Mouse (Mus musculus): Measurements from ENCODE around the gene Zfp292. TPM values are rescaled to one million over a fixed set of nuclear protein-coding genes. Genes with fewer than 3 reads are reported as not detected.

The Zfp292 gene
- polyA plus RNA-seq, 1 experiment = 11.0 TPM

DNA sequence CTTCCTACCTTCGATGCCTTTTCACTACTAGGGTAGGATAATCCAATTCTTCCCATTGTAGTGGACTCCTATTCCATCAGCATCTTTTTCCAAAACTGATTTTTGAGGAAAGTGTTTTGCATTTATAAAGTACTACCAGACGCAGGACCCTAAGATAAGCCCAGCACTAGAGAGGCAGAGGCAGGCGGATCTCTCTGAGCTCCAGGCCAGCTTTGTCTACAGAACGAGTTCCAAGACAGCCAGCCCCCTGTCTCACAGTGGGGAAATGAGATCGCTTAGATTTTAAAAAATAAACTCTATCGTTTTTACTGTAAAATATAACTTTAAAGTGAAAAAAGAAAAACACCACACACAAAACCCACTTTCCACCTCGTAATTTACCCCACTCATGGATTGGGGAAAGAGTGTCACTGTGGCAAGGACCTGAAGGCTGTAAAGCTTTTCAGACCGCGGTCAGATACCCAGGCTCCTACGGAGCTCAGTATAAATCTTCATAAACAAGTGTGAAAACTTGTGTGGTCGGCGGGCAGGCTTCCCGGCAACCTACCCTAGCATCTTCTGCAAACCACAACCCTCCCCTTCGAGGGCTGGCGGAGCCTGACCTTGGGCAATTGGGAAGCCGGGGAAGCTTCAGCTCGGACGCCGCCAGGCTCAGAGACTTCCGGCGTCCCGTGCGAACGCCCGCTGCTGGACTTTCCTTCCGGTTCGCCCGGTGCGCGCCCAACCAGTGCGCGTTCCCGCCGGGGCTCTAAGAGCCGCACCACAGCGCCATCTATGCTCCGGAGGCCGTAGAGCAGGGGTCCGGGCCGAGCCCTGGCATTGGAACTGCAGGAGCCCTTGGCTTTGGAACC lies 104.9 kb downstream of the Zfp292 start, which contains the start of gene Smim8:
Gene Smim8 (minus strand): TSS at position 747 of the 851 bp plus-strand sequence.
- TF ChIP-seq CTCF (IDR thresholded peaks at IDR 0.05; ENCODE audit: control insufficient read depth, insufficient read depth, low read length) = peak; percentile 82
- TF ChIP-seq POLR2A (IDR thresholded peaks at IDR 0.05; ENCODE audit: borderline replicate concordance, control insufficient read depth, low read depth, low read length) = peak; percentile 78; the same call in 1 of the 2 replicates
- peak within 1 kb of the TSS; percentile 86 for H3K4me3 ChIP-seq (replicated peaks; ENCODE audit: control insufficient read depth, low read depth, low read length)
- H3K27ac ChIP-seq (ENCODE audit: control insufficient read depth, insufficient read depth, low read depth, low read length, poor library complexity) = peak within 1 kb of the TSS; percentile 74
- WGBS = 5% methylated on average over 40 of the region's 40 CpGs
- no peaks in the 10 kb centered on the region; the same call in 1 of the 2 replicates for H3K4me1 ChIP-seq (ENCODE audit: control insufficient read depth, insufficient read depth, low read length)

DNA sequence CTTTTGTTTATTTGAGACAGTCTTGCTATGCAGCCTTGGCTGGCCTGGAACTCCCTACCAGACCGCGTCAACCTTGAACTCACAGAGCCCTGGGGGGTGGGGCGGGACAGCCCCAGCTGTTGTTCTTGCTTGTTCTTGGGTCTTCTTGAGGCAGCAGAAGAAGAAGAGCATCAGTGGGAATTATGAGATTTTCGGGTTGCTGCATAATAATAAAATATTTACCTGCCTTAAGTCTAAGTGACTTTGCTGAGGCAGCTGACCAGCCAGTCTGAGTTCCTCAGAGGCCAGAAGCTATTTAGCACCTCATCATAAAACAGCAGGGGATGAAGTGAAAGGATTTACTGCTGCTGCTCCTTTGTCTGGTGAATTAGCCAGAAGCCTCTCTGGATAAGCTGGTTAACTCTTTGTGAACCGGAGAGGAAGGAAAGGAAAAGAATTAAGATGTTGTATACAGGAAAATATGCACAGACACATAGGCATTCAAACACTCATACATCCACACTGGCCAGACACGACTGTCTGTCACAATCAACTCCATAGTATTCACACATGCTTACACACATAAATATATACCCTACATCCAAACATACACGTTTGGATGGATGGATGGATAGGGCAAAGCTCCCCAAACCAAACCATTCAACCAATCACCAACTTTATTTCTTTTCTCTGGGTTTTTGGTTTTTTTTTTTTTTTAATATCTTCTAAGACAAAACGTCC lies 110.9 kb downstream of the Zfp292 start:
- Histone ChIP-seq H3K4me3 (replicated peaks; ENCODE audit: control insufficient read depth, low read depth, low read length) (no peak overlapping the region), H3K27ac (ENCODE audit: control insufficient read depth, insufficient read depth, low read depth, low read length, poor library complexity) (no peak overlapping the region), H3K4me1 (ENCODE audit: control insufficient read depth, insufficient read depth, low read length) (no peaks in the 10 kb centered on the region)
- WGBS = 78% methylated on average over 8 of the region's 8 CpGs
- no peak for TF ChIP-seq CTCF (IDR thresholded peaks at IDR 0.05; ENCODE audit: control insufficient read depth, insufficient read depth, low read length)
- no peak for TF ChIP-seq POLR2A (IDR thresholded peaks at IDR 0.05; ENCODE audit: borderline replicate concordance, control insufficient read depth, low read depth, low read length)

DNA sequence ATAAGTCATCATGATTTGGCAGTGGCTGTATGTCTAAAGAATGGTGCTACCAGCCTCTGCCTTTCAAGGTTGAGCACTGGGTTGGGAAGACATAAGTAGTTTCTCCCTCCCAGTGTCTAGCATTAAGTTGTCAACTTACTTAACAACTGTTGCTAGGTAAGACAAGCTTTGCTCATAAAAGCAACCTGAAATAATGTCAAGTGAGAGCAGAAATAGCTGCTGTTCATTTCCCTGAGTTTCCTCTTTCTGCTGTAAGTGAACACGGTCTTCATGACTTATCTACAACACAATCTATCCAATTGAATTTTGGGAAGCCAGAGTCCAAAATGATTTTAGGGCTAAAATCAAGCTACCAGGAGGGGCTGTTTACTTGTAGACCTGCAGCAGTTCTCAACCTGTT lies 126.6 kb downstream of the Zfp292 start, which contains the start of gene Gm136:
Gene Gm136 (minus strand): TSS at position 101 of the 400 bp plus-strand sequence.
- no peak for TF ChIP-seq CTCF (IDR thresholded peaks at IDR 0.05; ENCODE audit: control insufficient read depth, insufficient read depth, low read length)
- no peak for TF ChIP-seq POLR2A (IDR thresholded peaks at IDR 0.05; ENCODE audit: borderline replicate concordance, control insufficient read depth, low read depth, low read length)
- H3K27ac ChIP-seq (ENCODE audit: control insufficient read depth, insufficient read depth, low read depth, low read length, poor library complexity) = no peak within 1 kb of the TSS
- WGBS = 9% methylated on average over 1 of the region's 1 CpGs
- no peak within 1 kb of the TSS for H3K4me3 ChIP-seq (replicated peaks; ENCODE audit: control insufficient read depth, low read depth, low read length)
- H3K4me1 ChIP-seq (ENCODE audit: control insufficient read depth, insufficient read depth, low read length) = no peaks in the 10 kb centered on the region

Other genes with a start within 250 kb of the Zfp292 start
- 4.8 and 6.7 TPM in 2 replicates for gene Slc35a1, start 195.5 kb downstream of the Zfp292 start, polyA plus RNA-seq (2011; ENCODE audit: insufficient read depth, insufficient read length, low replicate concordance, missing spikeins)
- not detected in 2 replicates for gene Cfap206, start 152.8 kb downstream of the Zfp292 start, polyA plus RNA-seq (2011; ENCODE audit: insufficient read depth, insufficient read length, low replicate concordance, missing spikeins)
- gene Gm136, start 126.7 kb downstream of the Zfp292 start, polyA plus RNA-seq (2011; ENCODE audit: insufficient read depth, insufficient read length, low replicate concordance, missing spikeins) = not detected in 2 replicates
- gene Smim8, start 104.5 kb downstream of the Zfp292 start, polyA plus RNA-seq (2011; ENCODE audit: insufficient read depth, insufficient read length, low replicate concordance, missing spikeins) = 11.6 and 17.2 TPM in 2 replicates
- gene Cga, start 10.8 kb upstream of the Zfp292 start, polyA plus RNA-seq (2011; ENCODE audit: insufficient read depth, insufficient read length, low replicate concordance, missing spikeins) = not detected in 2 replicates